Comparison of ENCODE assay signal across 20 mouse cellular contexts in genomic region chr1:157048996-157049395, GRCm38 (mm10). TPM values are rescaled to one million over a fixed set of nuclear protein-coding genes. Genes with fewer than 3 reads are reported as not detected.
DNase-seq lines count a peak whose midpoint lies in the region; ATAC-seq and TF ChIP-seq lines count a peak whose summit lies in the region.
"Had no signal": no experiment of that assay in that cellular context is flagged by ENCODE, and none has a peak within 500 bp of the region (broad histone marks: within the 10 kb centered on the region; RNA-seq: fewer than 3 reads in every experiment).

No protein-coding gene starts in this region.

- no peak for TF ChIP-seq CTCF in kidney, postnatal 0 days (IDR thresholded peaks at IDR 0.05; ENCODE audit: low read depth)
- no peak for TF ChIP-seq CTCF in spleen, adult 2 months (IDR thresholded peaks at IDR 0.05; ENCODE audit: extremely low read depth, insufficient read depth, insufficient read length, insufficient replicate concordance)

- H3K27ac ChIP-seq in forebrain, embryonic 11.5 days (ENCODE audit: low read depth, low read length): peak overlapping the region; percentile 37; the same call in 1 of the 2 replicates
- no peak overlapping the region for H3K27ac ChIP-seq in forebrain, embryonic 16.5 days (ENCODE audit: low read length)
- H3K27ac ChIP-seq in kidney, postnatal 0 days: no peak overlapping the region
- H3K27ac ChIP-seq in spleen, adult 2 months (ENCODE audit: insufficient read depth, low read length): peak overlapping the region; percentile 92

- H3K9me3 ChIP-seq in forebrain, embryonic 11.5 days (ENCODE audit: control insufficient read depth, low read length): no peaks in the 10 kb centered on the region
- H3K9me3 ChIP-seq in forebrain, embryonic 16.5 days (ENCODE audit: control insufficient read depth, low read length): no peaks in the 10 kb centered on the region
- H3K9me3 ChIP-seq in kidney, postnatal 0 days (replicated peaks; ENCODE audit: low read length): no peaks in the 10 kb centered on the region
- H3K9me3 ChIP-seq: heart, embryonic 12.5 days; midbrain, embryonic 13.5 days had no signal

- TF ChIP-seq POLR2A in spleen, adult 2 months (IDR thresholded peaks at IDR 0.05; ENCODE audit: low read depth, low read length): no peak
- TF ChIP-seq POLR2A in myocyte (IDR thresholded peaks at IDR 0.05; ENCODE audit: insufficient read length, low read depth): no peak

- H3K27me3 ChIP-seq in forebrain, embryonic 11.5 days (ENCODE audit: control insufficient read depth, insufficient read depth, low read length): no peaks in the 10 kb centered on the region
- H3K27me3 ChIP-seq in forebrain, embryonic 16.5 days (replicated peaks; ENCODE audit: control insufficient read depth, insufficient read depth, low read length): no peaks in the 10 kb centered on the region
- H3K27me3 ChIP-seq in kidney, postnatal 0 days (ENCODE audit: insufficient read depth, low read length): no peaks in the 10 kb centered on the region
- no peaks in the 10 kb centered on the region for H3K27me3 ChIP-seq in spleen, adult 2 months (ENCODE audit: control insufficient read depth, insufficient read depth, low read length)
- H3K27me3 ChIP-seq in myocyte (ENCODE audit: control insufficient read depth, insufficient read depth, insufficient read length): no peaks in the 10 kb centered on the region
- H3K27me3 ChIP-seq: heart, embryonic 12.5 days; midbrain, embryonic 13.5 days had no signal

- 62% methylated on average over 3 of the region's 3 CpGs for WGBS in forebrain, embryonic 11.5 days
- 68% methylated on average over 3 of the region's 3 CpGs for WGBS in forebrain, embryonic 16.5 days
- 100% methylated on average over 3 of the region's 3 CpGs for WGBS in kidney, postnatal 0 days
- WGBS in spleen, adult 2 months: 90% methylated on average over 3 of the region's 3 CpGs

- H3K4me3 ChIP-seq in forebrain, embryonic 11.5 days (ENCODE audit: low read depth, low read length): no peak overlapping the region
- no peak overlapping the region for H3K4me3 ChIP-seq in forebrain, embryonic 16.5 days (replicated peaks; ENCODE audit: low read length)
- H3K4me3 ChIP-seq in kidney, postnatal 0 days (replicated peaks; ENCODE audit: low read depth, low read length): no peak overlapping the region
- no peak overlapping the region for H3K4me3 ChIP-seq in spleen, adult 2 months (ENCODE audit: extremely low read depth, insufficient read depth, insufficient read length)
- H3K4me3 ChIP-seq in myocyte: no peak overlapping the region
- H3K4me3 ChIP-seq: erythroblast, embryonic 14.5 days; heart, embryonic 12.5 days; midbrain, embryonic 13.5 days had no signal

- H3K4me2 ChIP-seq in forebrain, embryonic 11.5 days (ENCODE audit: low read depth, low read length, severe bottlenecking): no peak overlapping the region
- H3K4me2 ChIP-seq in forebrain, embryonic 16.5 days (ENCODE audit: low read length): no peak overlapping the region
- H3K4me2 ChIP-seq in kidney, postnatal 0 days (ENCODE audit: low read length): peak overlapping the region; percentile 15; the same call in 1 of the 2 replicates
- H3K4me2 ChIP-seq in myocyte (ENCODE audit: low read depth): peak overlapping the region; percentile 18
- H3K4me2 ChIP-seq: heart, embryonic 12.5 days; midbrain, embryonic 13.5 days had no signal

- DNase-seq in forebrain, embryonic 11.5 days (ENCODE audit: low spot score): peak; percentile 44
- no peak for DNase-seq in kidney, postnatal 0 days (ENCODE audit: low spot score)
- no peak for DNase-seq in kidney, postnatal 36 days
- DNase-seq in spleen, adult 2 months (ENCODE audit: low read depth in 1 of 2, low spot score in 2 of 2): no peak
- DNase-seq in spleen, postnatal 36 days (ENCODE audit: low spot score in 2 of 2): no peak
- no peak for DNase-seq in cerebellum, postnatal 10 days
- DNase-seq: adrenal gland, adult 2 months; cerebellum, postnatal 14 days; heart, postnatal 36 days; kidney, adult 8-10 months; layer of hippocampus, postnatal 36 days; thymus, adult 2 months had no signal

- H3K36me3 ChIP-seq in forebrain, embryonic 11.5 days (ENCODE audit: control insufficient read depth, insufficient read depth, low read length): no peaks in the 10 kb centered on the region
- H3K36me3 ChIP-seq in forebrain, embryonic 16.5 days (ENCODE audit: control insufficient read depth, insufficient read depth): no peaks in the 10 kb centered on the region
- no peaks in the 10 kb centered on the region for H3K36me3 ChIP-seq in kidney, postnatal 0 days (ENCODE audit: insufficient read depth, low read length)
- no peaks in the 10 kb centered on the region for H3K36me3 ChIP-seq in spleen, adult 2 months (ENCODE audit: control insufficient read depth, insufficient read depth, low read length)
- H3K36me3 ChIP-seq in myocyte (ENCODE audit: control insufficient read depth, insufficient read depth): no peaks in the 10 kb centered on the region
- H3K36me3 ChIP-seq: heart, embryonic 12.5 days; midbrain, embryonic 13.5 days had no signal

- 0 out of 2 replicates have a peak overlapping the region, but pooled peaks have one; percentile 4 for H3K9ac ChIP-seq in forebrain, embryonic 11.5 days (ENCODE audit: low read length)
- H3K9ac ChIP-seq in forebrain, embryonic 16.5 days (replicated peaks; ENCODE audit: low read depth, low read length): no peak overlapping the region
- no peak overlapping the region for H3K9ac ChIP-seq in kidney, postnatal 0 days (ENCODE audit: low read depth, low read length)
- H3K9ac ChIP-seq: heart, embryonic 12.5 days; midbrain, embryonic 13.5 days had no signal

- H3K4me1 ChIP-seq in forebrain, embryonic 11.5 days (replicated peaks; ENCODE audit: control insufficient read depth, insufficient read depth, low read length): peaks cover 10% of the 10 kb centered on the region
- H3K4me1 ChIP-seq in forebrain, embryonic 16.5 days (replicated peaks; ENCODE audit: control insufficient read depth, insufficient read depth, low read length): peaks cover 14% of the 10 kb centered on the region
- peaks cover 5% of the 10 kb centered on the region; the same call in 1 of the 2 replicates for H3K4me1 ChIP-seq in kidney, postnatal 0 days (replicated peaks; ENCODE audit: insufficient read depth, low read length)
- H3K4me1 ChIP-seq in spleen, adult 2 months (ENCODE audit: control insufficient read depth, insufficient read depth, insufficient read length): peaks cover 26% of the 10 kb centered on the region

- no peaks in the 10 kb centered on the region for H3K79me2 ChIP-seq in myocyte (ENCODE audit: control insufficient read depth, insufficient read depth)

- ATAC-seq in forebrain, embryonic 11.5 days (replicated peaks; ENCODE audit: low FRiP score): peak; percentile 15; the same call in 1 of the 2 replicates
- no peak for ATAC-seq in forebrain, embryonic 16.5 days
- ATAC-seq in kidney, postnatal 0 days (replicated peaks; ENCODE audit: low FRiP score, low read depth): 0 out of 2 replicates have a peak, but pooled peaks have one; percentile 5

- no peak overlapping the region for H3ac ChIP-seq in myocyte (ENCODE audit: control insufficient read depth, insufficient read length)

TF ChIP-seq in myocyte, 11 proteins besides CTCF, POLR2A, EP300 and RAD21:
- TF ChIP-seq CEBPB (IDR thresholded peaks at IDR 0.05; ENCODE audit: insufficient read depth, poor library complexity, severe bottlenecking) (no peak), POLR2AphosphoS2 (IDR thresholded peaks at IDR 0.05; ENCODE audit: insufficient read length, low read depth) (no peak), E2F4 (IDR thresholded peaks at IDR 0.05; ENCODE audit: insufficient read depth) (no peak), USF1 (IDR thresholded peaks at IDR 0.05; ENCODE audit: low read depth) (no peak), MYOD1 (IDR thresholded peaks at IDR 0.05; ENCODE audit: control insufficient read depth in 1 of 3, insufficient read length in 2 of 3, low read depth in 2 of 3) (no peak), TCF3 (IDR thresholded peaks at IDR 0.05; ENCODE audit: insufficient read length, low read depth) (no peak), TCF12 (IDR thresholded peaks at IDR 0.05; ENCODE audit: insufficient read depth, poor library complexity, severe bottlenecking) (no peak), REST (IDR thresholded peaks at IDR 0.05; ENCODE audit: insufficient read depth, insufficient read length) (no peak), MAX (IDR thresholded peaks at IDR 0.05; ENCODE audit: low read depth) (no peak), MYOG (IDR thresholded peaks at IDR 0.05; ENCODE audit: control insufficient read depth in 1 of 3, insufficient read depth in 1 of 3, insufficient read length in 2 of 3, low read depth in 2 of 3) (no peak), SRF (IDR thresholded peaks at IDR 0.05; ENCODE audit: control insufficient read depth, insufficient read length, low read depth) (no peak)
TF ChIP-seq in myocyte: peak in this region for 0.

RNA-seq across cellular contexts. Expression of gene Tex35, which starts 59.5 kb away (rescaled TPM):
- polyA plus RNA-seq in forebrain, embryonic 11.5 days (2014; fragmentation: Nextera tagmentation; extraction: Ambion mirVana): not detected in 2 replicates
- polyA plus RNA-seq in forebrain, embryonic 16.5 days (2015; fragmentation: Nextera tagmentation; extraction: Ambion mirVana): not detected in 2 replicates
- not detected in 2 replicates for polyA plus RNA-seq in kidney, postnatal 0 days (2015; fragmentation: Nextera tagmentation; extraction: Ambion mirVana)
- polyA plus RNA-seq in spleen, adult 2 months (2012; rRNA removed): not detected in 2 replicates
- 0.30 TPM for polyA plus RNA-seq in myocyte (2012; fragmentation: generic; extraction: Trizol)
- polyA plus RNA-seq: adrenal gland, adult 2 months; erythroblast, embryonic 14.5 days; heart, embryonic 12.5 days; liver, embryonic 16.5 days; midbrain, embryonic 13.5 days; neural tube, embryonic 11.5 days; urinary bladder, adult 2 months had no signal

Comparison
In these comparisons a context has a peak if more than half of its experiments do, and no peak if none do; other contexts are left out.
1. H3K27ac ChIP-seq: peak in forebrain, embryonic 11.5 days (single experiment) and spleen, adult 2 months (single experiment); none in forebrain, embryonic 16.5 days (single experiment) and kidney, postnatal 0 days (single experiment).
2. H3K4me2 ChIP-seq: peak in kidney, postnatal 0 days (single experiment) and myocyte (single experiment); none in forebrain, embryonic 11.5 days (single experiment) and forebrain, embryonic 16.5 days (single experiment).